Mouse (Mus musculus): ENCODE data around the gene Pcnx2.

- no peak for TF ChIP-seq CTCF (IDR thresholded peaks at IDR 0.05; ENCODE audit: extremely low read depth, insufficient read depth, low read length)
- TF ChIP-seq POLR2A (IDR thresholded peaks at IDR 0.05; ENCODE audit: extremely low read depth, insufficient read depth, low read length), result no peak
These were observed 24.2 kb upstream of the Pcnx2 start for GRCm38 (mm10) chr8:125922333-125922732.
